Mouse (Mus musculus) hindbrain, postnatal 0 days (tissue): ENCODE results near the gene Lgals1. TPM values are rescaled to one million over a fixed set of nuclear protein-coding genes. Genes with fewer than 3 reads are reported as not detected.
A peak's percentile ranks its signal among the peaks of the same experiment; 100 is the strongest.

ENCODE experiments used
- ATAC-seq: fragments of 200-750 bp; cut with Nextera tagmentation; 2 replicates; pipeline ENCODE4 v1.8.0; 2017; ENCODE audit warnings: mild to moderate bottlenecking, moderate TSS enrichment, moderate library complexity
- DNase-seq: peaks from one replicate; pipeline ENCODE4 v3.0.0-alpha.2; 2015; ENCODE audit warnings: low spot score
- H3K27ac ChIP-seq: fragments of 300-500 bp; sonication (generic); 2 replicates; pipeline ENCODE4 v1.5.1; 2014; ENCODE audit warnings: mild to moderate bottlenecking
- H3K27me3 ChIP-seq: fragments of 300-500 bp; sonication (generic); 2 replicates; pipeline ENCODE4 v1.6.1; 2014; ENCODE audit warnings: low read length, mixed read lengths; ENCODE audit not compliant: insufficient read depth
- H3K36me3 ChIP-seq: fragments of 300-500 bp; sonication (generic); 2 replicates; pipeline ENCODE4 v1.6.1; 2014; ENCODE audit warnings: low read length, mixed read lengths; ENCODE audit not compliant: insufficient read depth
- H3K4me1 ChIP-seq: fragments of 300-500 bp; sonication (generic); 2 replicates; pipeline ENCODE4 v1.6.1; 2014; ENCODE audit warnings: antibody characterized with exemption, low read length, mixed read lengths; ENCODE audit not compliant: insufficient read depth
- H3K4me2 ChIP-seq: fragments of 300-500 bp; sonication (generic); 2 replicates; pipeline ENCODE4 v1.6.1; 2014; ENCODE audit warnings: low read depth, mild to moderate bottlenecking, low read length, moderate library complexity, mixed read lengths
- H3K4me3 ChIP-seq: fragments of 300-500 bp; sonication (generic); 2 replicates; pipeline ENCODE4 v1.5.1; 2014; ENCODE audit warnings: low read length
- H3K9ac ChIP-seq: fragments of 300-500 bp; sonication (generic); replicated peaks from 2 replicates; pipeline ENCODE4 v1.6.1; 2014; ENCODE audit warnings: mild to moderate bottlenecking, low read length, moderate library complexity, mixed read lengths
- H3K9me3 ChIP-seq: fragments of 300-500 bp; sonication (generic); 2 replicates; pipeline ENCODE4 v1.6.1; 2016; ENCODE audit warnings: low read length, mixed read lengths
- CTCF ChIP-seq: IDR thresholded peaks from 2 replicates; pipeline ENCODE4 v1.5.1; 2016; ENCODE audit warnings: antibody characterized with exemption, control low read depth, low read depth
- WGBS: fragments of 180-500 bp; shearing (Covaris S2); extraction: QIAGEN DNeasy Blood & Tissue Kit; methylation state at CpG from one replicate; pipeline ENCODE4 v1.1.7; 2014; 5-methylcytosine and 5-hydroxymethylcytosine counted together
- polyA plus RNA-seq: library from polyadenylated mRNA; unstranded; fragments of >200 nt; fragmentation: Nextera tagmentation; extraction: Ambion mirVana; gene quantifications from 2 replicates; pipeline ENCODE4 v1.2.1, GENCODE M21; 2015
- total RNA-seq: library from RNA; depleted of rRNA; stranded (reverse); fragments of >200 nt; gene quantifications from 2 replicates; pipeline ENCODE4 v1.2.3, GENCODE M21; 2014

The Lgals1 gene
- total and polyA plus RNA-seq, 2 experiments from 2014 or later: 67.6 to 144 TPM

DNA sequence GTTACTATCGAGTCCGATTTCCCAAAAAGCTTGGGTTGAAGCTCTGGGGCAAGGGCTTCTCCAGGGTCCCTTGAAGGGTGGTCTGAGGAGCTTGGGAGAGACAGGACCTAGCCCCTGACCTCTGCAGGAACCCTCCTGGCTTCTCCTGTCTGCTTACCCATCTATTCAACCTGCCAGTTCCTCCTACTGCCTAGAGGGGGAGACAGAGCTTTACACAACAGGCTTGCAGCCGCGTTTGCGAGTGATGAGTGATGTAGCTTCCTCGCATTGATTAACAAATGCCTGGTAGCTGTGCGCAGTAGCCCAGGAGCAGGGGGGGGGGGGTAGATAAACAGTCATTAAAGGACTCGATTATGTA is 10.9 kb upstream of the Lgals1 start:
- Histone ChIP-seq H3K4me2 (peak overlapping the region; percentile 86), H3K4me3 (peak overlapping the region; percentile 71), H3K27me3 (no peaks in the 10 kb centered on the region), H3K9me3 (no peaks in the 10 kb centered on the region), H3K27ac (peak overlapping the region; percentile 48; the same call in 1 of the 2 replicates), H3K4me1 (peaks cover 20% of the 10 kb centered on the region), H3K9ac (peak overlapping the region; percentile 86), H3K36me3 (peaks cover 8% of the 10 kb centered on the region; the same call in 1 of the 2 replicates)
- WGBS: 9% methylated on average over 8 of the region's 8 CpGs
- DNase-seq (peak; percentile 93), ATAC-seq (peak; percentile 33; the same call in 1 of the 2 replicates)
- peak; percentile 95 for TF ChIP-seq CTCF

DNA sequence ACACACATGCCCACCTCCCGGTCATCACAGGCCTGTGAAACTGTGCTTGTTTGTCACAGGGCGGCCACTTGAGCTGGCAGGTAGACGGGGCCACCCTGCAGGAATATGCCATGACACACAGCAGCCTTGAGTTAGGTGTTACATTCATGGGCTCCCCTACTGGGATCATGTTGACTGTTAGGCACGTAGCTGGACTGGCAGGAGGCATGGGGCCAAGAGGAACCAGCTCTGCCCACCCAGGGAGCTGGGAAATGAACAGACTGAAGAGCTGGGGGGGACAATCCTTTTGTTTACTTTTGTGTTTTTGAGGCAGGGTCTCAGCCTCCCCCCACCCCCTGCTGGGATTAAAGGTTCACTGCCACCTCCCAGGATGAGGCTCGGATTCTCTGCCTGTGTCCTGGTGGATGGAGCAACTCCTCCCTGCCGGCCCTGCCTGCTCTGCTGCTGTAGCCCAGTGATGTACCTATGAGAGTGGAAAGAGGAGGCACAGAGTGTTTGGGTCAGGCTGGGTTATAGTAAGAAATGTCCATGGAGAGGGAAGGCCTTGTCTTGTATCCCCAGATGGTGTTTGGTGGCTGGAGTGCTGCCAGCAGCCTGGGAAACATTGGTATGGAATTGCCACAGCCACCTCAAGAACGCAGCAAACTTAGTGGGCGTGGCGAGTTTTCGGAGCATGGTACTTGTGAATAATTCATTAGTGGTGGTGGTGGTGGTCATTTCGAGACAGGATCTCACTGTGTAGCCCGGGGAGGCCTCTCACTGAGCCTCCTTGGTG is 10.3 kb upstream of the Lgals1 start:
- H3K27me3 ChIP-seq: no peaks in the 10 kb centered on the region
- DNase-seq: peak; percentile 57
- no peaks in the 10 kb centered on the region for H3K9me3 ChIP-seq
- peaks cover 20% of the 10 kb centered on the region for H3K4me1 ChIP-seq
- peak overlapping the region; percentile 86 for H3K4me2 ChIP-seq
- 0 out of 2 replicates have a peak, but pooled peaks have one; percentile 1 for ATAC-seq
- TF ChIP-seq CTCF: no peak
- peak overlapping the region; percentile 48; the same call in 1 of the 2 replicates for H3K27ac ChIP-seq
- H3K4me3 ChIP-seq: peak overlapping the region; percentile 71
- peaks cover 8% of the 10 kb centered on the region; the same call in 1 of the 2 replicates for H3K36me3 ChIP-seq
- 17% methylated on average over 12 of the region's 12 CpGs for WGBS
- peak overlapping the region; percentile 86 for H3K9ac ChIP-seq

GRCm38 (mm10) chr15:78918126-78918525 is 8.4 kb upstream of the Lgals1 start:
- H3K9ac ChIP-seq: no peak overlapping the region
- no peak for DNase-seq
- no peaks in the 10 kb centered on the region for H3K27me3 ChIP-seq
- peaks cover 17% of the 10 kb centered on the region for H3K4me1 ChIP-seq
- H3K4me2 ChIP-seq: no peak overlapping the region
- 92% methylated on average over 23 of the region's 23 CpGs for WGBS
- TF ChIP-seq CTCF: no peak
- no peaks in the 10 kb centered on the region for H3K9me3 ChIP-seq
- no peak overlapping the region for H3K4me3 ChIP-seq
- H3K27ac ChIP-seq: no peak overlapping the region
- H3K36me3 ChIP-seq: peaks cover 8% of the 10 kb centered on the region; the same call in 1 of the 2 replicates
- no peak for ATAC-seq

DNA sequence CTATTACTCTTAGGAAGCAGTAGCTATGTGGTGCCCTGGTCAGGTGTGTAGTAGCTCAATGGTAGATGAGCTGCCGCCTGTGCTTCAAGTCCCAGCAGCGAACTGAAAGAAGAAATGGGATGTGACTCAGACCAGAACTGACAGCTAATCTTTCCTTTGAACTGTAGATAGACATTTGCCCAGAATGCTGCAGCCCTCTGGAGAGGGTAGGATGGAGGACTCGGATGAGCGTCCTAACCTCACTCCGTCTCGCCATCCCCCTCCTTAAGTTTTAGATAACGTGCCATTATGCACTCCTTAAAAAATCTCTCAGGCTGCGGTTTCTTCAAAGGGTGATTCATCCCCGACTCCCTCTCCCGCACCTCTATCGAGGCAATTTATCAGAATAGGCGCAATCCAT is 6.6 kb upstream of the Lgals1 start:
- WGBS: 88% methylated on average over 12 of the region's 12 CpGs
- H3K9me3 ChIP-seq: no peaks in the 10 kb centered on the region
- no peak overlapping the region for H3K4me3 ChIP-seq
- TF ChIP-seq CTCF: no peak
- ATAC-seq: no peak
- H3K27ac ChIP-seq: no peak overlapping the region
- peaks cover 15% of the 10 kb centered on the region for H3K4me1 ChIP-seq
- no peaks in the 10 kb centered on the region for H3K27me3 ChIP-seq
- peaks cover 8% of the 10 kb centered on the region; the same call in 1 of the 2 replicates for H3K36me3 ChIP-seq
- DNase-seq: no peak
- no peak overlapping the region for H3K9ac ChIP-seq
- H3K4me2 ChIP-seq: no peak overlapping the region

DNA sequence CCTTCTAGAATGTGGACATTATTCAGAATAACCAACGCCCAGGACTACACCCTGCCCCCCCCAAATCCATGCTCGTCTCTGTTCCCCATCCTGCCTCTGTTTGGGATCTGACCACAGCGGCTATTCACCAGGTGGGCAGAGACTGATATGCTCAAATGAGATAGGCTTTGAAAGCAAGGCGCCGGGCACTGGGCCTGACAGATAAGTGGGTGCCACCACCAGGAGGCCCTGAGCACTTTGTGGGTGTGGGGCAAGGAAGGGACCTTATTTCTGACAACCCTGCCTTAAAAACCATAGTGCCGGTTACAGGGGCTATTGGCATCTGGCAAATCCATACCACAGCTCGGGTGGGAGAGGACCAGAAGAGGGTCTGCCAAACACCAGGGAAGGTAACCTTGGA is 3.8 kb upstream of the Lgals1 start:
- ATAC-seq: no peak
- Histone ChIP-seq H3K27me3 (no peaks in the 10 kb centered on the region), H3K4me2 (no peak overlapping the region), H3K36me3 (peaks cover 8% of the 10 kb centered on the region; the same call in 1 of the 2 replicates), H3K9ac (no peak overlapping the region), H3K9me3 (no peaks in the 10 kb centered on the region), H3K4me3 (no peak overlapping the region), H3K4me1 (peaks cover 12% of the 10 kb centered on the region), H3K27ac (no peak overlapping the region)
- WGBS: 86% methylated on average over 7 of the region's 7 CpGs
- DNase-seq: no peak
- TF ChIP-seq CTCF: no peak

GRCm38 (mm10) chr15:78923585-78923984 is 2.9 kb upstream of the Lgals1 start:
- Histone ChIP-seq H3K9me3 (no peaks in the 10 kb centered on the region), H3K27me3 (no peaks in the 10 kb centered on the region), H3K9ac (no peak overlapping the region), H3K4me1 (peaks cover 12% of the 10 kb centered on the region), H3K4me3 (no peak overlapping the region), H3K4me2 (no peak overlapping the region), H3K27ac (no peak overlapping the region), H3K36me3 (0 out of 2 replicates have a peak, but pooled peaks cover 8% of the 10 kb centered on the region)
- TF ChIP-seq CTCF: no peak
- WGBS: 75% methylated on average over 6 of the region's 6 CpGs
- no peak for ATAC-seq
- DNase-seq: no peak

GRCm38 (mm10) chr15:78925129-78925528 is 1.4 kb upstream of the Lgals1 start:
- WGBS: 34% methylated on average over 8 of the region's 8 CpGs
- H3K27me3 ChIP-seq: no peaks in the 10 kb centered on the region
- ATAC-seq: no peak
- no peaks in the 10 kb centered on the region for H3K9me3 ChIP-seq
- TF ChIP-seq CTCF: no peak
- H3K27ac ChIP-seq: no peak overlapping the region
- H3K4me3 ChIP-seq: no peak overlapping the region
- no peak overlapping the region for H3K9ac ChIP-seq
- no peak overlapping the region for H3K4me2 ChIP-seq
- H3K4me1 ChIP-seq: peaks cover 12% of the 10 kb centered on the region
- no peak for DNase-seq
- no peaks in the 10 kb centered on the region for H3K36me3 ChIP-seq
